Mouse (Mus musculus) kidney, postnatal 0 days (tissue): ENCODE measurements around the gene Macrod2. TPM values are rescaled to one million over a fixed set of nuclear protein-coding genes. Genes with fewer than 3 reads are reported as not detected.

Source experiments
- ATAC-seq: fragments of 200-750 bp; cut with Nextera tagmentation; replicated peaks from 2 replicates; pipeline ENCODE4 v1.8.0; 2017; ENCODE audit warnings: low read depth, moderate number of reproducible peaks, moderate TSS enrichment, moderate library complexity; ENCODE audit not compliant: low FRiP score
- DNase-seq: peaks from one replicate; pipeline ENCODE4 v3.0.0-alpha.2; 2016; ENCODE audit warnings: low spot score
- H3K27ac ChIP-seq: fragments of 300-500 bp; sonication (generic); 2 replicates; pipeline ENCODE4 v1.5.1; 2014; ENCODE audit warnings: mild to moderate bottlenecking
- H3K27me3 ChIP-seq: fragments of 300-500 bp; sonication (generic); 2 replicates; pipeline ENCODE4 v1.6.1; 2014; ENCODE audit warnings: low read length, mixed read lengths; ENCODE audit not compliant: insufficient read depth
- H3K36me3 ChIP-seq: fragments of 300-500 bp; sonication (generic); 2 replicates; pipeline ENCODE4 v1.6.1; 2014; ENCODE audit warnings: low read length, mixed read lengths; ENCODE audit not compliant: insufficient read depth
- H3K4me1 ChIP-seq: fragments of 300-500 bp; sonication (generic); replicated peaks from 2 replicates; pipeline ENCODE4 v1.6.1; 2014; ENCODE audit warnings: antibody characterized with exemption, low read length, mixed read lengths; ENCODE audit not compliant: insufficient read depth
- H3K4me2 ChIP-seq: fragments of 300-500 bp; sonication (generic); 2 replicates; pipeline ENCODE4 v1.6.1; 2014; ENCODE audit warnings: mild to moderate bottlenecking, low read length, moderate library complexity, mixed read lengths
- H3K4me3 ChIP-seq: fragments of 300-500 bp; sonication (generic); replicated peaks from 2 replicates; pipeline ENCODE4 v1.5.1; 2014; ENCODE audit warnings: low read depth, low read length
- H3K9ac ChIP-seq: fragments of 300-500 bp; sonication (generic); 2 replicates; pipeline ENCODE4 v1.6.1; 2014; ENCODE audit warnings: low read depth, low read length
- H3K9me3 ChIP-seq: fragments of 300-500 bp; sonication (generic); replicated peaks from 2 replicates; pipeline ENCODE4 v1.6.1; 2016; ENCODE audit warnings: low read length, inconsistent platforms, mixed read lengths
- CTCF ChIP-seq: IDR thresholded peaks from 2 replicates; pipeline ENCODE4 v1.5.1; 2016; ENCODE audit warnings: antibody characterized with exemption, low read depth, mild to moderate bottlenecking, moderate library complexity
- WGBS: fragments of 180-500 bp; shearing (Covaris S2); extraction: QIAGEN DNeasy Blood & Tissue Kit; methylation state at CpG from one replicate; pipeline ENCODE4 v1.1.7; 2014; 5-methylcytosine and 5-hydroxymethylcytosine counted together
- polyA plus RNA-seq: library from polyadenylated mRNA; unstranded; fragments of >200 nt; fragmentation: Nextera tagmentation; extraction: Ambion mirVana; gene quantifications from 2 replicates; pipeline ENCODE4 v1.2.1, GENCODE M21; 2015

Macrod2 gene
- polyA plus RNA-seq, 1 experiment from 2014 or later = 28.6 TPM

GRCm38 (mm10) chr2:140621730-140622337 is 226.7 kb downstream of the Macrod2 start:
- H3K9ac ChIP-seq = no peak overlapping the region
- ATAC-seq (no peak), DNase-seq (no peak)
- TF ChIP-seq CTCF = no peak
- no peaks in the 10 kb centered on the region for H3K4me1 ChIP-seq
- H3K27ac ChIP-seq = no peak overlapping the region
- H3K4me3 ChIP-seq = no peak overlapping the region
- no peaks in the 10 kb centered on the region for H3K9me3 ChIP-seq
- no peak overlapping the region for H3K4me2 ChIP-seq
- H3K36me3 ChIP-seq = no peaks in the 10 kb centered on the region
- WGBS = 67% methylated on average over 2 of the region's 2 CpGs
- H3K27me3 ChIP-seq = no peaks in the 10 kb centered on the region

- H3K4me2 ChIP-seq = no peak overlapping the region
- ATAC-seq (no peak), DNase-seq (no peak)
- H3K4me1 ChIP-seq = no peaks in the 10 kb centered on the region
- H3K27me3 ChIP-seq = no peaks in the 10 kb centered on the region
- H3K27ac ChIP-seq = no peak overlapping the region
- H3K9me3 ChIP-seq = no peaks in the 10 kb centered on the region
- H3K36me3 ChIP-seq = no peaks in the 10 kb centered on the region
- H3K4me3 ChIP-seq = no peak overlapping the region
- no peak for TF ChIP-seq CTCF
- H3K9ac ChIP-seq = no peak overlapping the region
These were observed 258.4 kb downstream of the Macrod2 start for GRCm38 (mm10) chr2:140653481-140653880.

GRCm38 (mm10) chr2:140653978-140654377 is 258.9 kb downstream of the Macrod2 start:
- WGBS = 64% methylated on average over 2 of the region's 2 CpGs
- H3K9ac ChIP-seq = no peak overlapping the region
- no peak for ATAC-seq
- no peaks in the 10 kb centered on the region for H3K4me1 ChIP-seq
- no peaks in the 10 kb centered on the region for H3K9me3 ChIP-seq
- DNase-seq = no peak
- H3K27ac ChIP-seq = no peak overlapping the region
- H3K4me3 ChIP-seq = no peak overlapping the region
- no peak for TF ChIP-seq CTCF
- H3K27me3 ChIP-seq = no peaks in the 10 kb centered on the region
- H3K36me3 ChIP-seq = no peaks in the 10 kb centered on the region
- no peak overlapping the region for H3K4me2 ChIP-seq

- no peak overlapping the region for H3K27ac ChIP-seq
- no peak for ATAC-seq
- peaks cover 1% of the 10 kb centered on the region; the same call in 1 of the 2 replicates for H3K4me1 ChIP-seq
- no peak overlapping the region for H3K4me3 ChIP-seq
- H3K36me3 ChIP-seq = peaks cover 7% of the 10 kb centered on the region; the same call in 1 of the 2 replicates
- no peak overlapping the region for H3K4me2 ChIP-seq
- no peak overlapping the region for H3K9ac ChIP-seq
- no peaks in the 10 kb centered on the region for H3K9me3 ChIP-seq
- H3K27me3 ChIP-seq = no peaks in the 10 kb centered on the region
- DNase-seq = peak; percentile 28
- WGBS = 52% methylated on average over 5 of the region's 5 CpGs
- TF ChIP-seq CTCF = no peak
These were observed 267.6 kb downstream of the Macrod2 start for GRCm38 (mm10) chr2:140662673-140663072.

- Histone ChIP-seq H3K27me3 (no peaks in the 10 kb centered on the region), H3K4me3 (no peak overlapping the region), H3K4me1 (peaks cover 3% of the 10 kb centered on the region; the same call in 1 of the 2 replicates), H3K36me3 (peaks cover 7% of the 10 kb centered on the region; the same call in 1 of the 2 replicates), H3K4me2 (no peak overlapping the region), H3K9me3 (no peaks in the 10 kb centered on the region), H3K9ac (no peak overlapping the region), H3K27ac (no peak overlapping the region)
- 92% methylated on average over 4 of the region's 4 CpGs for WGBS
- TF ChIP-seq CTCF = no peak
- DNase-seq (no peak), ATAC-seq (no peak)
These were observed 269.3 kb downstream of the Macrod2 start for GRCm38 (mm10) chr2:140664381-140664780.

- Histone ChIP-seq H3K27me3 (no peaks in the 10 kb centered on the region), H3K4me1 (peaks cover 3% of the 10 kb centered on the region; the same call in 1 of the 2 replicates), H3K9me3 (no peaks in the 10 kb centered on the region), H3K27ac (no peak overlapping the region), H3K4me3 (no peak overlapping the region), H3K9ac (no peak overlapping the region), H3K36me3 (no peaks in the 10 kb centered on the region), H3K4me2 (0 out of 2 replicates have a peak overlapping the region, but pooled peaks have one; percentile 1)
- WGBS = 39% methylated on average over 7 of the region's 7 CpGs
- DNase-seq (peak; percentile 21), ATAC-seq (no peak)
- no peak for TF ChIP-seq CTCF
These were observed 271.7 kb downstream of the Macrod2 start for GRCm38 (mm10) chr2:140666846-140667245.
